Mouse (Mus musculus) CH12.LX (cell line): ENCODE data around the gene Stom. TPM values are rescaled to one million over a fixed set of nuclear protein-coding genes. Genes with fewer than 3 reads are reported as not detected.

Source experiments
- DNase-seq: peaks from one replicate; pipeline ENCODE4 v3.0.0-alpha.2; 2013; ENCODE audit errors: extremely low read depth
- H3K27ac ChIP-seq: 2 replicates; pipeline ENCODE4 v1.5.1; 2012; ENCODE audit warnings: low read depth, mild to moderate bottlenecking, control low read depth, moderate library complexity; ENCODE audit not compliant: insufficient read depth
- H3K27me3 ChIP-seq: replicated peaks from 2 replicates; pipeline ENCODE3; 2012; ENCODE audit warnings: inconsistent platforms
- H3K36me3 ChIP-seq, 2 experiments: replicated peaks in 1 of 2; 2 replicates each; pipeline versions ENCODE3 to v1.6.1; 2012; ENCODE audit warnings: inconsistent platforms in 1 of 2, low read length in 1 of 2, mild to moderate bottlenecking in 1 of 2, mixed read lengths in 1 of 2, moderate library complexity in 1 of 2; ENCODE audit not compliant: control insufficient read depth in 1 of 2, insufficient read depth in 1 of 2
- H3K4me1 ChIP-seq, 2 experiments: 2 replicates each; pipeline ENCODE4 v1.6.1; 2012; ENCODE audit warnings: inconsistent platforms in 1 of 2, moderate library complexity in 1 of 2; ENCODE audit not compliant: insufficient read depth in 2 of 2, control insufficient read depth in 1 of 2
- H3K4me2 ChIP-seq: 2 replicates; pipeline ENCODE4 v1.6.1; 2012; ENCODE audit warnings: low read depth, mild to moderate bottlenecking, control low read depth; ENCODE audit not compliant: poor library complexity, insufficient read depth, severe bottlenecking
- H3K4me3 ChIP-seq, 3 experiments: fragments of 150-350 bp in 1 of 3; sonication (generic) in 1 of 3; replicated peaks in 1 of 3; 2 replicates each; pipeline versions ENCODE3 to v1.5.1; 2011 to 2012; ENCODE audit warnings: low read depth in 2 of 3, low read length in 2 of 3, mild to moderate bottlenecking in 2 of 3, moderate library complexity in 2 of 3, control low read depth in 1 of 3, improper control_type of control experiment in 1 of 3, inconsistent platforms in 1 of 3, mixed read lengths in 1 of 3; ENCODE audit not compliant: poor library complexity in 1 of 3
- H3K79me2 ChIP-seq: replicated peaks from 2 replicates; pipeline ENCODE4 v1.6.1; 2012; ENCODE audit warnings: mild to moderate bottlenecking, moderate library complexity; ENCODE audit not compliant: control insufficient read depth, poor library complexity, insufficient read depth, severe bottlenecking; ENCODE audit errors: extremely low read depth
- H3K9ac ChIP-seq: 2 replicates; pipeline ENCODE4 v1.6.1; 2012; ENCODE audit warnings: low read depth, mild to moderate bottlenecking, control low read depth, moderate library complexity; ENCODE audit not compliant: insufficient read depth
- H3K9me3 ChIP-seq: replicated peaks from 2 replicates; pipeline ENCODE3; 2012; ENCODE audit warnings: low read length, inconsistent platforms, mixed read lengths
- CHD2 ChIP-seq: IDR thresholded peaks from 2 replicates; pipeline ENCODE4 v1.6.1; 2011; ENCODE audit warnings: low read length, improper control_type of control experiment
- CTCF ChIP-seq, 2 experiments: IDR thresholded peaks in 1 of 2; conservative IDR thresholded peaks in 1 of 2; 2 replicates each; pipeline ENCODE4 v1.5.1; 2011 to 2012; ENCODE audit warnings: low read depth in 2 of 2, low read length in 2 of 2, improper control_type of control experiment in 1 of 2, inconsistent platforms in 1 of 2, mild to moderate bottlenecking in 1 of 2, moderate library complexity in 1 of 2
- E2F4 ChIP-seq: IDR thresholded peaks from 2 replicates; pipeline ENCODE4 v1.6.1; 2011; ENCODE audit warnings: low read depth, low read length, improper control_type of control experiment; ENCODE audit not compliant: insufficient replicate concordance
- ETS1 ChIP-seq: conservative IDR thresholded peaks from 2 replicates; pipeline ENCODE4 v1.6.1; 2012; ENCODE audit warnings: low read depth, mild to moderate bottlenecking, inconsistent platforms, low read length, improper control_type of control experiment, moderate library complexity
- GABPA ChIP-seq: IDR thresholded peaks from 2 replicates; pipeline ENCODE4 v1.6.1; 2012; ENCODE audit warnings: low read depth, low read length, improper control_type of control experiment, inconsistent platforms; ENCODE audit not compliant: insufficient replicate concordance
- HCFC1 ChIP-seq: IDR thresholded peaks from 2 replicates; pipeline ENCODE4 v1.6.1; 2012; ENCODE audit warnings: low read depth, mild to moderate bottlenecking, inconsistent platforms, low read length, improper control_type of control experiment
- JUND ChIP-seq: conservative IDR thresholded peaks from 2 replicates; pipeline ENCODE4 v1.6.1; 2011; ENCODE audit warnings: low read depth, low read length, improper control_type of control experiment
- MAZ ChIP-seq: IDR thresholded peaks from 2 replicates; pipeline ENCODE4 v1.6.1; 2012; ENCODE audit warnings: low read depth, mild to moderate bottlenecking, inconsistent platforms, low read length, improper control_type of control experiment, moderate library complexity
- MXI1 ChIP-seq: IDR thresholded peaks from 2 replicates; pipeline ENCODE4 v1.6.1; 2011; ENCODE audit warnings: mild to moderate bottlenecking, low read depth, low read length, improper control_type of control experiment
- NELFE ChIP-seq: IDR thresholded peaks from 2 replicates; pipeline ENCODE4 v1.6.1; 2011; ENCODE audit warnings: low read depth, low read length, improper control_type of control experiment
- NRF1 ChIP-seq: IDR thresholded peaks from 2 replicates; pipeline ENCODE4 v1.6.1; 2014; ENCODE audit warnings: low read depth, mild to moderate bottlenecking, inconsistent platforms, low read length, improper control_type of control experiment, moderate library complexity
- PAX5 ChIP-seq: IDR thresholded peaks from 2 replicates; pipeline ENCODE4 v1.6.1; 2012; ENCODE audit warnings: low read length, inconsistent platforms, mixed read lengths
- POLR2AphosphoS2 ChIP-seq: IDR thresholded peaks from 2 replicates; pipeline ENCODE4 v1.6.1; 2011; ENCODE audit warnings: low read depth, low read length, improper control_type of control experiment
- RCOR1 ChIP-seq: conservative IDR thresholded peaks from 2 replicates; pipeline ENCODE4 v1.6.1; 2012; ENCODE audit warnings: low read depth, mild to moderate bottlenecking, inconsistent platforms, low read length, improper control_type of control experiment
- SIN3A ChIP-seq: IDR thresholded peaks from 2 replicates; pipeline ENCODE4 v1.6.1; 2012; ENCODE audit warnings: low read length, improper control_type of control experiment, inconsistent platforms
- TBP ChIP-seq: conservative IDR thresholded peaks from 2 replicates; pipeline ENCODE4 v1.6.1; 2011; ENCODE audit warnings: low read depth, low read length, improper control_type of control experiment
- TCF12 ChIP-seq: IDR thresholded peaks from 2 replicates; pipeline ENCODE4 v1.6.1; 2014; ENCODE audit warnings: low read depth, mild to moderate bottlenecking, inconsistent platforms, low read length, improper control_type of control experiment
- UBTF ChIP-seq: IDR thresholded peaks from 2 replicates; pipeline ENCODE4 v1.6.1; 2012; ENCODE audit warnings: low read depth, mild to moderate bottlenecking, inconsistent platforms, low read length, improper control_type of control experiment, moderate library complexity
- USF1 ChIP-seq: IDR thresholded peaks from 2 replicates; pipeline ENCODE4 v1.6.1; 2014; ENCODE audit warnings: low read depth, mild to moderate bottlenecking, inconsistent platforms, low read length, improper control_type of control experiment
- USF2 ChIP-seq: conservative IDR thresholded peaks from 2 replicates; pipeline ENCODE4 v1.6.1; 2011; ENCODE audit warnings: low read depth, low read length, improper control_type of control experiment
- ZC3H11A ChIP-seq: IDR thresholded peaks from 2 replicates; pipeline ENCODE4 v1.6.1; 2012; ENCODE audit warnings: low read depth, mild to moderate bottlenecking, inconsistent platforms, low read length, improper control_type of control experiment
- ZKSCAN1 ChIP-seq: IDR thresholded peaks from 2 replicates; pipeline ENCODE4 v1.6.1; 2012; ENCODE audit warnings: low read depth, inconsistent platforms, low read length, improper control_type of control experiment, borderline replicate concordance
- ZMIZ1 ChIP-seq: IDR thresholded peaks from 2 replicates; pipeline ENCODE4 v1.6.1; 2012; ENCODE audit warnings: low read depth, mild to moderate bottlenecking, inconsistent platforms, low read length, improper control_type of control experiment
- ZNF384 ChIP-seq: IDR thresholded peaks from 2 replicates; pipeline ENCODE4 v1.6.1; 2012; ENCODE audit warnings: low read depth, low read length, improper control_type of control experiment, inconsistent platforms
- dilution Hi-C: fragments of 300-500 bp; cut with MboI; formaldehyde crosslinking; loops from 2 replicates; pipeline ENCODE4 v1.14.3; 2020; ENCODE audit warnings: low sequenced_read_pairs; ENCODE audit not compliant: extremely low pct_unique_long_range_greater_than_20kb, extremely low pct_ligation_motif_present
- in situ Hi-C: fragments of 300-500 bp; cut with MboI; formaldehyde crosslinking; loops from 3 replicates; pipeline ENCODE4 v1.14.3; 2019; ENCODE audit warnings: low sequenced_read_pairs, low pct_ligation_motif_present, low pct_unique_long_range_greater_than_20kb, mixed read lengths
- polyA plus RNA-seq: library from polyadenylated mRNA; unstranded; fragments of >175 nt; gene quantifications from 2 replicates; pipeline ENCODE4 v1.2.1, GENCODE M21; 2012; ENCODE audit warnings: low read depth; ENCODE audit not compliant: insufficient read length
- total RNA-seq, 2 experiments: library from RNA; depleted of rRNA; stranded (reverse); fragments of 300-350 nt in 1 of 2; fragments of >200 nt in 1 of 2; gene quantifications; 2 replicates each; pipeline ENCODE4 v1.2.3; 2012 to 2014

The Stom gene
- total and polyA plus RNA-seq, 3 experiments: 4.3 to 6.3 (median 5.8) TPM

DNA sequence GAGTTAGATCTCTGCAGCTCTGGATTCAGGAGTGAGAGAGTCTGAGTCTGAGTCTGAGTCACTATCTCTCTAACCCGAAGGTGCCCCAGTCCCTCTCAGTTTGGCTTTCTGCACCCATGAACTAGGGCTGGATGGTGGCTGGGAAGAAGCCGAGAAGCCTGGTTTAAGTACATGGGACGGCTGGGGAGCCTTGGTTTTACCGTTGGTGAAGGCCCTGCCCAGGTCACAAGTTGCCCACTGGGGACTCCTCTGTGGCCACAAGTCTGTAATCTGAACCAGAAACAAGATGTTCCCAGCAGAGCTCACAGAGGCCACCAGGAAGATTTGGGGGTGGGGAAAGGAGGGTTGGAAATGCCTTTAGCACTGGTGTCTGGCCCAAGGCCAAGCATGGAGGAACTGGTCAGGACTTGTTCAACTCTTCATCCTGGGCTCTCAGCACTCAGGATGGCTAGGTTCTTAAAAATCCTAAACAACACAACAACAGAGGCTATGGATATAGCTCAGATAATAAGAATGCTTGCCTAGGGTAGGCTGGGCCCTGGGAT, 67.0 kb downstream of the Stom start:
- Histone ChIP-seq H3K4me1 (peaks cover 16 to 47% of the 10 kb centered on the region in 2 experiments), H3K27ac (no peak overlapping the region), H3K9me3 (no peaks in the 10 kb centered on the region), H3K36me3 (peaks cover 0 to 7% of the 10 kb centered on the region in 2 experiments), H3K4me3 (no peak overlapping the region), H3K9ac (no peak overlapping the region), H3K79me2 (no peaks in the 10 kb centered on the region), H3K4me2 (no peak overlapping the region), H3K27me3 (no peaks in the 10 kb centered on the region)
- no peak for TF ChIP-seq UBTF
- TF ChIP-seq ZMIZ1: no peak
- TF ChIP-seq E2F4: no peak
- no peak for TF ChIP-seq PAX5
- TF ChIP-seq HCFC1: no peak
- no peak for TF ChIP-seq RCOR1
- TF ChIP-seq SIN3A: no peak
- TF ChIP-seq MAZ: no peak
- no peak for TF ChIP-seq ETS1
- TF ChIP-seq USF1: no peak
- no peak for TF ChIP-seq POLR2AphosphoS2
- no peak for TF ChIP-seq CTCF (conservative IDR thresholded peaks at IDR 0.05 in 1 of 2, IDR thresholded peaks at IDR 0.05 in 1 of 2; ENCODE audit: low read depth in 2 of 2, low read length in 2 of 2)
- dilution Hi-C loops: no loop called here
- in situ Hi-C loops: no loop called here
- DNase-seq: no peak

DNA sequence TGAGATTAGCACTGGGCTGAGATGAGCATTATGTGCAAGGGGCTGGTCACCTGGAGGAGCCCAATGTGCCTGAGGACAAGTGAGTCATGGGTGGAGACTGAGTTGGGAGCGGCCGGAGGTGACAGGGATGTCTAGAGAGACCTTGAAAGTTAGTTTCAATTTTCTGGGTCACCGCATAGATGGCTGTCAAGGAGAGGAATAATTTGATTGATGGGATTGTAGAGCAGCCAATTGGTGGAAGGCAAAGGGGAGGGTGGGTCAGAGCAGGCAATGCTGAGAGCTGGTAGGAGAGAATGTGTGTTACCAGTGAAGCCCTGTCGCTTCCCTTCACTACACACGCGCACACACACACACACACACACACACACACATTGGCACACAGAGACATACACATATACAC, 67.6 kb downstream of the Stom start:
- Histone ChIP-seq H3K27me3 (no peaks in the 10 kb centered on the region), H3K4me1 (peaks cover 16 to 54% of the 10 kb centered on the region in 2 experiments), H3K9ac (no peak overlapping the region), H3K9me3 (no peaks in the 10 kb centered on the region), H3K4me2 (no peak overlapping the region), H3K79me2 (no peaks in the 10 kb centered on the region), H3K36me3 (peaks cover 0 to 7% of the 10 kb centered on the region in 2 experiments)
- no peak for DNase-seq
- in situ Hi-C loops: no loop called here
- no peak for TF ChIP-seq SIN3A
- TF ChIP-seq UBTF: no peak
- no peak for TF ChIP-seq GABPA
- no peak for TF ChIP-seq ZNF384
- no peak for TF ChIP-seq MXI1
- no peak for TF ChIP-seq POLR2AphosphoS2
- no peak for TF ChIP-seq NELFE
- TF ChIP-seq ZKSCAN1: no peak
- TF ChIP-seq TBP: no peak
- no peak for TF ChIP-seq ZC3H11A
- no peak for TF ChIP-seq ZMIZ1
- TF ChIP-seq TCF12: no peak
- no peak for TF ChIP-seq JUND
- no peak for TF ChIP-seq PAX5
- TF ChIP-seq HCFC1: no peak
- no peak for TF ChIP-seq CHD2
- no peak for TF ChIP-seq USF2
- TF ChIP-seq NRF1: no peak
- TF ChIP-seq, all 38 proteins: peak for 0
- dilution Hi-C loops: no loop called here
- H3K4me3 ChIP-seq: no peak overlapping the region
- H3K27ac ChIP-seq: no peak overlapping the region
